Mouse (Mus musculus): ENCODE data around the gene Spata13.

Gene Spata13

DNA sequence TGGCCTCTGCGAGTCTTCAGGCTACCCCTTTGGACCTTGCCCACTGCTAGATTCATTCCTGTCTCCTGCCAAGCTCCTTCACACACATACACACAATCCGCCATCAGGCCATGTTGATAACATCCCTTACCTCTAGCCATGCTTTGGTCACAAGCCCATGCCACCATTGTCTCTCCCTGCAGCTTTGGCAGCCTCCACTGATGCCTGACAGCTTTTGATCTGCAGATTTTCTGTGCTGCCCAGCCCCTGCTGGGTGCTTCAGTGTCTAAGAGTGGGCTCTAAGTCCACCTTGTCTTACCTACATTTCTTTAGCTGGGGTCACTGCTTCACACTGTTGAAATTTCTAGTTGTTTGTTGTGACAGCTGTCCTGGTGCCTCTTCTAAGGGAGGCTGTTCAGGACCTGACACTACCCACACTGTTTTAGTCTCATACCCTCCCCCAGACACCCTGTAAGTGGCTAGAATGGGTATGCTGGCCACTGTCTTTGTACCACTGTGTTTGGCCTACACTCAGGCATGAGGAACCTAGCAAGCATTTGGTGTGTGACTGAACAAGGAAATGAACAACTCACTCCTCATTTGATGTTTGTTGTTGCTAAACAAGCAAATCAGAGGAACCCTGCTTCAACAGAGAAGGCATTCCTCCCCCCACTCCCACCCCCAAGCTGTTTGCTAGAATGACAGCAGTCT is 43.0 kb downstream of the Spata13 start:
- DNase-seq (ENCODE audit: low spot score): no peak

GRCm38 (mm10) chr14:60682361-60683023 is 48.7 kb downstream of the Spata13 start:
- DNase-seq (ENCODE audit: low spot score): peak; percentile 65

DNA sequence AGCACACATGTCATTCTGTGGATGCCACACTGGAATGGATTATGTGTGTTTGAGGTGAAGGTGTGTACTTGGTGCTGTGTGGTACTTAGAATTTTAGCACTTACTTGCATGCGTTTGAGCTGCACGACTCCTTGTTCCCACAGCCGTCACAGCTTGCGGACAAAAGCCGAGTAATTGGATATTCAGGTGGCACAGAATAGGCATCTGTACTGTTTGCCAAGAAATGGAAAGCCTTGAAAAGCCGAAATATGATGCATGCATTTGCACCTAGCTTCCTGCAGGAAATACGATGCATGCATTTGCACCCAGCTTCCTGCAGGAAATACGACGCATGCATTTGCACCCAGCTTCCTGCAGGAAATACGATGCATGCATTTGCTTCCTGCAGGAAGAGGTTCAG is 50.2 kb downstream of the Spata13 start:
- no peak for DNase-seq (ENCODE audit: low spot score)

- no peak for DNase-seq (ENCODE audit: low spot score)
Observed at GRCm38 (mm10) chr14:60686733-60687132, 52.9 kb downstream of the Spata13 start.

GRCm38 (mm10) chr14:60687241-60687640 is 53.4 kb downstream of the Spata13 start:
- no peak for DNase-seq (ENCODE audit: low spot score)

GRCm38 (mm10) chr14:60688509-60689205 is 54.9 kb downstream of the Spata13 start:
- peak; percentile 33 for DNase-seq (ENCODE audit: low spot score)

- DNase-seq (ENCODE audit: low spot score): no peak
Observed at GRCm38 (mm10) chr14:60689768-60690167, 56.0 kb downstream of the Spata13 start.

- DNase-seq (ENCODE audit: low spot score): no peak
Observed at GRCm38 (mm10) chr14:60690631-60691030, 56.8 kb downstream of the Spata13 start.

GRCm38 (mm10) chr14:60693122-60693536 is 59.3 kb downstream of the Spata13 start:
- peak; percentile 21 for DNase-seq (ENCODE audit: low spot score)

- DNase-seq (ENCODE audit: low spot score): no peak
Observed at GRCm38 (mm10) chr14:60693666-60694065, 59.9 kb downstream of the Spata13 start.

GRCm38 (mm10) chr14:60694215-60694997 is 60.6 kb downstream of the Spata13 start:
- DNase-seq (ENCODE audit: low spot score): peak; percentile 29

DNA sequence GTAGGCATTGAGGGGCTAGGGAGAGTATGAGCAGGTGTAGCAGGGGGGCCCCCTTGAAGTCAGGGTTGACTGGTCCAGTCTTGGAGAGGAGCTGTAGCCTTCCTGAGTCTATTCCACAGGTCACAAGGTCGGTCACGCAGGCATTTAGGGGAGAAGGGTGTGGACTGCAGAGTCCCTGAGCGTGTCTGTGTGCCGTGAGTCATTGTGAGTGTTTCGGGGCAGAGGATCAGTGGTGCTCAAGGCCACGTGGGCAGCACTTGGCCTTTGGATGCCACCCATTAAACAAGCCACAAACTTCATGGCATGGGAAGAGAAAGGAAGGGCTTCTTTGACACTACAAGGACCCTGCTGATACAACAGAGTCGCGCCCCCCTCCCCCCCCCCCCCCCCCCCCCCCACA is 63.5 kb downstream of the Spata13 start:
- DNase-seq (ENCODE audit: low spot score): no peak

GRCm38 (mm10) chr14:60698980-60699379 is 65.2 kb downstream of the Spata13 start:
- DNase-seq (ENCODE audit: low spot score): no peak

DNA sequence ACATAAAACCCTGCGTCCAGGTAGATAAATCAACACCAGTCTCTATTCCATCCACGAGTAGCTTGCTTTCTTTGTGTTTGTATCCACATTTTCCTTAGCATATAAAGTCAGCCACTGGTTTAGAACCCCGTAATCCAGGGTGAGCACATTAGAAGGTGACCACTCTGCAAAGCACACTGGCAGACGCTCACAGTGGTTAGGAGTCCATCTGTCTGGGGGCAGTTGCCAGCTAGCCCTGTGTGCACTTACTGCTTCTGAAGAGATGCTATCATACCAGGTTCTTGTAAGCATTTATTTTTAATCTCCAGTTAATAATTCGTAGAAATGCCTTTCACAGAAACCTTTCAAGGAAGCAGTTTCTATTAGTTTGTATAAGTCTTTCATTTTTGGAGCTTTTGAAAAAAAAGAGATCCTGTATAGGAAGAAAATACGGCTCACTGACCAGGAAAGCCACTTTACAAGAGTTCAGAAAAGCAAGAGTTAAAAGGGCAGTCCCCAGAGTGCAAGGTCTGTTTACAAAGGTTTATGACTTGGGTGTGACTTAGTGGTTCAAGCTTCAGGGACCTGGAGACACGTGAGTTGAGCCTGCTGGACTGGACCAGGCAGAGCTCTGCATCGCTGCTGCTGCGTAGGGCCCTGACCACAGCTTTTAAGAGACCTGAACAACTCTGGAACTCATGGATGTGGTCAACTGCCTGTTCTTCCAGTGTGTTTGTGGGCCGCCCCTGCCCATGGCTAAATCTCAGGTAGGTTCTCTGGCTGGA is 68.8 kb downstream of the Spata13 start:
- no peak for DNase-seq (ENCODE audit: low spot score)

DNA sequence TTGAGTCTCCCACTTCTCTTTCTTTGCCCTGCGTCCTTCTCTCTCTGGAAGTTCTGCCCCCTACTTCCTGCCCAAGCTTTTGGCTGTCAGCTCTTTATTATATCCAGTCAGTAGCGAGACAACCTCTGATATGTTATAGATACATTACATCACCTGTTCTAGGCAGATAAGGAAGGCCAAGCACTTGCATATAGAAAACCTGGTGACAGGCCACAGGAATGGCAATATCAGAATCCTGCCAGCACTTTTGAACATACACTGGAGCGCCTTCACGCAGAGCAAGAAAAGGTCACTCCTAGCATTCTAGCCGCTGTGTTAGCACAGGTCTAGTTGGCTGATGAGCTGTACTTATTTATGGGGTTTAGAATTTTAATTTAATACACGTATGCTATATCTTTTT is 70.7 kb downstream of the Spata13 start:
- DNase-seq (ENCODE audit: low spot score): no peak

GRCm38 (mm10) chr14:60704961-60705360 is 71.2 kb downstream of the Spata13 start:
- no peak for DNase-seq (ENCODE audit: low spot score)

GRCm38 (mm10) chr14:60709192-60709591 is 75.4 kb downstream of the Spata13 start:
- DNase-seq (ENCODE audit: low spot score): no peak

DNA sequence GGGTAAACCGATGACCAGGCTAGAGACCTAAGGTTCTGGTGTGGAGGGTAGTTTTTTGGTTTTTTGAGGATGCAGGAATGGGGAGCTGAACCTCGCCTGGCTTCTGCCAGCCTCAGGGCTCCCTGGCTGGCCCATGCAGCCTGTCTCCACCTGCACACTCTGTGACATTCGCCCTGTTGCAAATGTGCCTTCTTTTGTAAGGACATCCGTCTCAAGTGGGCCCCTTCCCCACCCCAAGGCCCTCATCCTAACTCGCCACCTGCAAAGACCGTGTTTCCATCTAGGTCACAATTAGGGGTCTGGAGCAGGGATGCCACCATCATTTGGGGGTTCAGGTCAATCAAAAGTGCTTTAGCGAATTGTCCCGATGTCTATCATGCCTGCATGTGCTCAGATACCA is 75.9 kb downstream of the Spata13 start:
- no peak for DNase-seq (ENCODE audit: low spot score)

- no peak for DNase-seq (ENCODE audit: low spot score)
Observed at GRCm38 (mm10) chr14:60711161-60711560, 77.4 kb downstream of the Spata13 start.

GRCm38 (mm10) chr14:60711590-60712288 is 77.9 kb downstream of the Spata13 start:
- DNase-seq (ENCODE audit: low spot score): no peak

DNA sequence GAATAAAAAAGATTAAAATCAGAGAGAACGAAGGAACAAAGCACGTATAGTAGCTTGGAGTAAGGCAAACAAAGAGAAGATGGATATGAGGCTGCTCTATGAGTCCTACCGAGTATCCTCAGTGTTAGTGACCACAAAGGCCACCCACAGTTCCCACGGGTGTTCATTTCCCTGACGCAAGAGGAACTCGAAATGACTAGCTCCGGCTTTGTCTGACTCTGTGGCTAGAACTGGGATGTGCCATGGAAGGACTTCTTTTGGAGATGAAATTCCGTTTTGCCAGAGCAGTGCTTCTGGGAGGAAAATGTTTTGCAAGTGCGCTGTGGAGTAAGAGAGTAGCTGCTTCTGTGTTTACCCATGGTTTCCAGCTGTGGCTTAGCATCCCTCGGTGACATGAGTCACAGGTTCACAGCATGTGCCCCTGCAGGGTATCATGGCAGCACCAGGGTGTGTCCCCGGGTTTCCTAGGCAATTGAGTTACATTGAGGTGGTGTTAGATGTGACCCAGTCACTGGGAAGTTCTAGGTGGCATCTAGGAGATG is 78.6 kb downstream of the Spata13 start:
- DNase-seq (ENCODE audit: low spot score): no peak
